Mouse (Mus musculus): ENCODE measurements around the gene Zscan29. TPM values are rescaled to one million over a fixed set of nuclear protein-coding genes. Genes with fewer than 3 reads are reported as not detected.

Zscan29 gene
- total and polyA plus RNA-seq, 2 experiments from 2014 or later: 4.9 to 8.0 TPM

- DNase-seq: no peak
Measured at GRCm38 (mm10) chr2:121153100-121153499, 17.8 kb downstream of the Zscan29 start.

GRCm38 (mm10) chr2:121149679-121150078 is 21.2 kb downstream of the Zscan29 start:
- H3K27ac ChIP-seq (ENCODE audit: low read depth, low read length): no peak overlapping the region
- peaks cover 33% of the 10 kb centered on the region for H3K36me3 ChIP-seq (ENCODE audit: insufficient read depth)
- no peak for TF ChIP-seq CTCF (IDR thresholded peaks at IDR 0.05; ENCODE audit: low read depth)
- H3K4me3 ChIP-seq (ENCODE audit: low read depth, low read length): no peak overlapping the region
- ATAC-seq (no peak), DNase-seq (no peak)
- no peaks in the 10 kb centered on the region for H3K4me1 ChIP-seq (ENCODE audit: insufficient read depth)
- H3K4me2 ChIP-seq (ENCODE audit: low read depth): no peak overlapping the region
- WGBS: 88% methylated on average over 5 of the region's 5 CpGs
- H3K9me3 ChIP-seq (ENCODE audit: low read length): no peaks in the 10 kb centered on the region
- H3K9ac ChIP-seq: no peak overlapping the region
- H3K27me3 ChIP-seq (ENCODE audit: insufficient read depth, low read length): no peaks in the 10 kb centered on the region

More at GRCm38 (mm10) chr2:121153100-121153499, 17.8 kb downstream of the Zscan29 start:
- H3K4me3 ChIP-seq (ENCODE audit: low read depth, low read length): no peak overlapping the region
- no peak overlapping the region for H3K27ac ChIP-seq (ENCODE audit: low read depth, low read length)
- no peaks in the 10 kb centered on the region for H3K9me3 ChIP-seq (ENCODE audit: low read length)
- H3K9ac ChIP-seq: no peak overlapping the region
- no peak; the same call in 1 of the 2 replicates for TF ChIP-seq CTCF (IDR thresholded peaks at IDR 0.05; ENCODE audit: low read depth)
- ATAC-seq: no peak
- no peak overlapping the region for H3K4me2 ChIP-seq (ENCODE audit: low read depth)
- H3K4me1 ChIP-seq (ENCODE audit: insufficient read depth): no peaks in the 10 kb centered on the region
- H3K27me3 ChIP-seq (ENCODE audit: insufficient read depth, low read length): no peaks in the 10 kb centered on the region
- peaks cover 32% of the 10 kb centered on the region for H3K36me3 ChIP-seq (ENCODE audit: insufficient read depth)
- 90% methylated on average over 3 of the region's 3 CpGs for WGBS

- Histone ChIP-seq H3K9me3 (ENCODE audit: low read length) (no peaks in the 10 kb centered on the region), H3K36me3 (ENCODE audit: insufficient read depth) (peaks cover 21% of the 10 kb centered on the region; the same call in 1 of the 2 replicates), H3K27me3 (ENCODE audit: insufficient read depth, low read length) (no peaks in the 10 kb centered on the region), H3K4me1 (ENCODE audit: insufficient read depth) (peaks cover 25% of the 10 kb centered on the region), H3K4me3 (ENCODE audit: low read depth, low read length) (no peak overlapping the region), H3K9ac (no peak overlapping the region), H3K4me2 (ENCODE audit: low read depth) (no peak overlapping the region), H3K27ac (ENCODE audit: low read depth, low read length) (no peak overlapping the region)
- TF ChIP-seq CTCF (IDR thresholded peaks at IDR 0.05; ENCODE audit: low read depth): no peak
- 56% methylated on average over 2 of the region's 2 CpGs for WGBS
- DNase-seq (no peak), ATAC-seq (no peak)
Measured at GRCm38 (mm10) chr2:121142415-121142814, 28.5 kb downstream of the Zscan29 start.

- Histone ChIP-seq H3K27ac (ENCODE audit: low read depth, low read length) (peak overlapping the region; percentile 98), H3K27me3 (ENCODE audit: insufficient read depth, low read length) (no peaks in the 10 kb centered on the region), H3K4me3 (ENCODE audit: low read depth, low read length) (peak overlapping the region; percentile 68), H3K4me2 (ENCODE audit: low read depth) (peak overlapping the region; percentile 61), H3K4me1 (ENCODE audit: insufficient read depth) (peaks cover 25% of the 10 kb centered on the region), H3K9ac (peak overlapping the region; percentile 81), H3K9me3 (ENCODE audit: low read length) (no peaks in the 10 kb centered on the region), H3K36me3 (ENCODE audit: insufficient read depth) (peaks cover 14% of the 10 kb centered on the region; the same call in 1 of the 2 replicates)
- DNase-seq: no peak
- WGBS: 59% methylated on average over 16 of the region's 16 CpGs
- no peak for ATAC-seq
- TF ChIP-seq CTCF (IDR thresholded peaks at IDR 0.05; ENCODE audit: low read depth): no peak
Measured at GRCm38 (mm10) chr2:121141216-121142035, 29.5 kb downstream of the Zscan29 start.

- peaks cover 6% of the 10 kb centered on the region; the same call in 1 of the 2 replicates for H3K36me3 ChIP-seq (ENCODE audit: insufficient read depth)
- DNase-seq: peak; percentile 97
- 2% methylated on average over 87 of the region's 87 CpGs for WGBS
- peak within 1 kb of the TSS; percentile 81 for H3K9ac ChIP-seq
- no peak for TF ChIP-seq CTCF (IDR thresholded peaks at IDR 0.05; ENCODE audit: low read depth)
- H3K4me3 ChIP-seq (ENCODE audit: low read depth, low read length): peak within 1 kb of the TSS; percentile 68
- H3K27me3 ChIP-seq (ENCODE audit: insufficient read depth, low read length): no peaks in the 10 kb centered on the region
- peak within 1 kb of the TSS; percentile 61 for H3K4me2 ChIP-seq (ENCODE audit: low read depth)
- no peaks in the 10 kb centered on the region for H3K9me3 ChIP-seq (ENCODE audit: low read length)
- peak; percentile 96 for ATAC-seq
- peaks cover 25% of the 10 kb centered on the region for H3K4me1 ChIP-seq (ENCODE audit: insufficient read depth)
- H3K27ac ChIP-seq (ENCODE audit: low read depth, low read length): peak within 1 kb of the TSS; percentile 98
Measured at GRCm38 (mm10) chr2:121140018-121140882, 30.7 kb downstream of the Zscan29 start, which contains the start of the genes Adal and Lcmt2. Adal (plus strand) TSS chr2:121140428. Lcmt2 (minus strand) TSS chr2:121140653.

- DNase-seq: no peak
- Histone ChIP-seq H3K9me3 (ENCODE audit: low read length) (no peaks in the 10 kb centered on the region), H3K27ac (ENCODE audit: low read depth, low read length) (peak overlapping the region; percentile 98), H3K4me2 (ENCODE audit: low read depth) (peak overlapping the region; percentile 61), H3K9ac (peak overlapping the region; percentile 81), H3K36me3 (ENCODE audit: insufficient read depth) (peaks cover 10% of the 10 kb centered on the region; the same call in 1 of the 2 replicates), H3K4me3 (ENCODE audit: low read depth, low read length) (peak overlapping the region; percentile 68), H3K4me1 (ENCODE audit: insufficient read depth) (peaks cover 25% of the 10 kb centered on the region), H3K27me3 (ENCODE audit: insufficient read depth, low read length) (no peaks in the 10 kb centered on the region)
- no peak for ATAC-seq
- WGBS: 43% methylated on average over 29 of the region's 29 CpGs
- TF ChIP-seq CTCF (IDR thresholded peaks at IDR 0.05; ENCODE audit: low read depth): no peak
Measured at GRCm38 (mm10) chr2:121139266-121140017, 31.5 kb downstream of the Zscan29 start.
